Mouse (Mus musculus): ENCODE measurements around the gene Gsg1l2. TPM values are rescaled to one million over a fixed set of nuclear protein-coding genes. Genes with fewer than 3 reads are reported as not detected.
A peak's percentile ranks its signal among the peaks of the same experiment; 100 is the strongest.

Gene Gsg1l2
- total and polyA plus RNA-seq, 3 experiments, result not detected

DNA sequence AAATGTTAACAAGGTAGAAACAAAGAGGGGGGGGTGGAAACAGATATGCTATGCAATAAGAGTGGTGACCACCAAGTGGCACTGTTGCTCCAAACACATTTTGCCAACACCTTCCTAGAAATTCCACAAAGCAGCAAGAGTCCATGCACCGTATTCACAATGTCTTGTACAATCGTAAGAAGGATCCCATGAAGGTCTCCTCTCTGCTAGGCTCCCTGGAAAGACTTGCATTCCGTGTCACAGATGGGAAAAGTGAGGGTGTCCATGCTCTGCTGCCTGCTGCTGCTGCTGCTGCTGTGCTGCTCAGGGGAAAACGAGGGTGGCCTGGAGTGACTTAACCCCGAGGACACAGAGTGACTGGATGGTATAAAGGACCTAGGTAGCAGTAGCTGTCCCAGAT lies 45.2 kb downstream of the Gsg1l2 start:
- no peaks in the 10 kb centered on the region for H3K79me2 ChIP-seq (replicated peaks; ENCODE audit: control insufficient read depth, extremely low read depth, insufficient read depth, poor library complexity, severe bottlenecking)
- in situ Hi-C loops (cut with MboI; ENCODE audit: low pct_ligation_motif_present, low pct_unique_long_range_greater_than_20kb, low sequenced_read_pairs) (no loop called here), dilution Hi-C loops (cut with MboI; ENCODE audit: extremely low pct_ligation_motif_present, extremely low pct_unique_long_range_greater_than_20kb, low sequenced_read_pairs) (no loop called here)
- peaks cover 3 to 5% of the 10 kb centered on the region in 2 experiments; a peak in 2 of 4 replicates for H3K4me1 ChIP-seq (ENCODE audit: control insufficient read depth in 1 of 2, insufficient read depth in 2 of 2)
- H3K9ac ChIP-seq (ENCODE audit: insufficient read depth, low read depth), result no peak overlapping the region
- H3K4me2 ChIP-seq (ENCODE audit: insufficient read depth, low read depth, poor library complexity, severe bottlenecking), result peak overlapping the region; percentile 60
- H3K27me3 ChIP-seq (replicated peaks), result peaks cover 21% of the 10 kb centered on the region
- no peak overlapping the region for H3K27ac ChIP-seq (ENCODE audit: insufficient read depth, low read depth)
- no peaks in the 10 kb centered on the region for H3K36me3 ChIP-seq (replicated peaks in 1 of 2; ENCODE audit: control insufficient read depth in 1 of 2, insufficient read depth in 1 of 2, low read length in 1 of 2)
- H3K9me3 ChIP-seq (replicated peaks; ENCODE audit: low read length), result no peaks in the 10 kb centered on the region
- DNase-seq (ENCODE audit: extremely low read depth), result peak; percentile 23
- TF ChIP-seq POLR2AphosphoS2 (IDR thresholded peaks at IDR 0.05; ENCODE audit: low read depth, low read length) (no peak), CHD1 (IDR thresholded peaks at IDR 0.05; ENCODE audit: low read depth, low read length) (no peak), MAX (IDR thresholded peaks at IDR 0.05; ENCODE audit: low read length) (no peak), SMC3 (IDR thresholded peaks at IDR 0.05; ENCODE audit: low read depth, low read length) (peak; percentile 47), USF1 (IDR thresholded peaks at IDR 0.05; ENCODE audit: low read depth, low read length) (no peak), ZMIZ1 (IDR thresholded peaks at IDR 0.05; ENCODE audit: low read depth, low read length) (no peak), MYC (IDR thresholded peaks at IDR 0.05; ENCODE audit: low read depth, low read length) (no peak), UBTF (IDR thresholded peaks at IDR 0.05; ENCODE audit: low read depth, low read length) (no peak), CTCF (conservative IDR thresholded peaks at IDR 0.05 in 1 of 2, IDR thresholded peaks at IDR 0.05 in 1 of 2; ENCODE audit: low read depth in 2 of 2, low read length in 2 of 2) (peak; percentile 70 to 83), PAX5 (IDR thresholded peaks at IDR 0.05; ENCODE audit: low read length) (no peak), RAD21 (IDR thresholded peaks at IDR 0.05; ENCODE audit: low read depth, low read length) (peak; percentile 75), CHD2 (IDR thresholded peaks at IDR 0.05; ENCODE audit: low read length) (no peak), RCOR1 (conservative IDR thresholded peaks at IDR 0.05; ENCODE audit: low read depth, low read length) (no peak)
- H3K4me3 ChIP-seq (replicated peaks in 1 of 3; ENCODE audit: low read depth in 2 of 3, low read length in 2 of 3, poor library complexity in 1 of 3), result no peak overlapping the region

DNA sequence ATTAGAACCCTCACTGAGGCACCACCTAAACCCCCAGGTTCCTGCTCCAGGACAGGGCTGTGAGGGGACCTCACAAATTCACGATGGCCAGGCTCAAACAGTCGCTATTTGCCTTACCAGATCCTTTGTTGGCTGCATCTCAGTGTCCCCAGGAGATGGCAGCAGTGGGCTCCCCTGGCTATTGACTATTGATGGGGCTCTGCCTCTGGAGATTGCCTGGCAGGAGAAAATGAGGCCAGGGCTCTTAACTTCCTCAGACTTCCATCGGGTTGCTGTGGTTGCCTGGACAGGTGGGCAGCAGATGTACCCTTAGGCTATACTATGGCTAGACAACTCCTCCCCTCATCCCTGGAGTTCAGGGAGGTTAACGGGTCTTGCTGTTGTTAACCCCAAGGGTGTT lies 45.8 kb downstream of the Gsg1l2 start:
- Histone ChIP-seq H3K4me1 (ENCODE audit: control insufficient read depth in 1 of 2, insufficient read depth in 2 of 2) (peaks cover 3 to 5% of the 10 kb centered on the region in 2 experiments; a peak in 2 of 4 replicates), H3K27ac (ENCODE audit: insufficient read depth, low read depth) (no peak overlapping the region), H3K4me2 (ENCODE audit: insufficient read depth, low read depth, poor library complexity, severe bottlenecking) (peak overlapping the region; percentile 60; the same call in 1 of the 2 replicates), H3K36me3 (replicated peaks in 1 of 2; ENCODE audit: control insufficient read depth in 1 of 2, insufficient read depth in 1 of 2, low read length in 1 of 2) (no peaks in the 10 kb centered on the region), H3K4me3 (replicated peaks in 1 of 3; ENCODE audit: low read depth in 2 of 3, low read length in 2 of 3, poor library complexity in 1 of 3) (no peak overlapping the region), H3K79me2 (replicated peaks; ENCODE audit: control insufficient read depth, extremely low read depth, insufficient read depth, poor library complexity, severe bottlenecking) (no peaks in the 10 kb centered on the region), H3K9me3 (replicated peaks; ENCODE audit: low read length) (no peaks in the 10 kb centered on the region), H3K27me3 (replicated peaks) (peaks cover 21% of the 10 kb centered on the region), H3K9ac (ENCODE audit: insufficient read depth, low read depth) (no peak overlapping the region)
- dilution Hi-C loops (cut with MboI; ENCODE audit: extremely low pct_ligation_motif_present, extremely low pct_unique_long_range_greater_than_20kb, low sequenced_read_pairs), result no loop called here
- in situ Hi-C loops (cut with MboI; ENCODE audit: low pct_ligation_motif_present, low pct_unique_long_range_greater_than_20kb, low sequenced_read_pairs), result no loop called here
- TF ChIP-seq MYC (IDR thresholded peaks at IDR 0.05; ENCODE audit: low read depth, low read length) (no peak), JUND (conservative IDR thresholded peaks at IDR 0.05; ENCODE audit: low read depth, low read length) (no peak), TBP (conservative IDR thresholded peaks at IDR 0.05; ENCODE audit: low read depth, low read length) (no peak), EP300 (IDR thresholded peaks at IDR 0.05; ENCODE audit: low read length) (no peak), SMC3 (IDR thresholded peaks at IDR 0.05; ENCODE audit: low read depth, low read length) (peak; percentile 63), ETS1 (conservative IDR thresholded peaks at IDR 0.05; ENCODE audit: low read depth, low read length) (no peak), CTCF (conservative IDR thresholded peaks at IDR 0.05 in 1 of 2, IDR thresholded peaks at IDR 0.05 in 1 of 2; ENCODE audit: low read depth in 2 of 2, low read length in 2 of 2) (peak; percentile 51 to 86), POLR2A (IDR thresholded peaks at IDR 0.05; ENCODE audit: low read depth, low read length) (no peak), MAFK (IDR thresholded peaks at IDR 0.05; ENCODE audit: insufficient replicate concordance, low read length) (no peak), GABPA (IDR thresholded peaks at IDR 0.05; ENCODE audit: insufficient replicate concordance, low read depth, low read length) (no peak), ELF1 (IDR thresholded peaks at IDR 0.05; ENCODE audit: low read depth, low read length) (no peak), ZKSCAN1 (IDR thresholded peaks at IDR 0.05; ENCODE audit: borderline replicate concordance, low read depth, low read length) (no peak), RAD21 (IDR thresholded peaks at IDR 0.05; ENCODE audit: low read depth, low read length) (peak; percentile 53), IRF4 (IDR thresholded peaks at IDR 0.05; ENCODE audit: low read depth, low read length) (no peak), BHLHE40 (IDR thresholded peaks at IDR 0.05; ENCODE audit: low read depth, low read length) (no peak), CHD2 (IDR thresholded peaks at IDR 0.05; ENCODE audit: low read length) (no peak), ZC3H11A (IDR thresholded peaks at IDR 0.05; ENCODE audit: low read depth, low read length) (no peak), KAT2A (IDR thresholded peaks at IDR 0.05; ENCODE audit: insufficient replicate concordance, low read length) (no peak), PAX5 (IDR thresholded peaks at IDR 0.05; ENCODE audit: low read length) (no peak)
- peak; percentile 68 for DNase-seq (ENCODE audit: extremely low read depth)
